Mouse (Mus musculus) liver, embryonic 16.5 days (tissue): ENCODE results near the gene Amfr. TPM values are rescaled to one million over a fixed set of nuclear protein-coding genes. Genes with fewer than 3 reads are reported as not detected.

ENCODE experiments used
- ATAC-seq: fragments of 200-750 bp; cut with Nextera tagmentation; 2 replicates; pipeline ENCODE4 v1.8.0; 2017; ENCODE audit warnings: low read depth, mild to moderate bottlenecking, moderate number of reproducible peaks, moderate library complexity
- H3K27ac ChIP-seq: fragments of 300-500 bp; sonication (generic); 2 replicates; pipeline ENCODE4 v1.5.1; 2014; ENCODE audit warnings: mild to moderate bottlenecking, low read length
- H3K27me3 ChIP-seq: fragments of 300-500 bp; sonication (generic); 2 replicates; pipeline ENCODE4 v1.6.1; 2014; ENCODE audit warnings: low read depth, low read length, mixed read lengths; ENCODE audit not compliant: control insufficient read depth, insufficient read depth
- H3K36me3 ChIP-seq: fragments of 300-500 bp; sonication (generic); 2 replicates; pipeline ENCODE4 v1.6.1; 2014; ENCODE audit warnings: mild to moderate bottlenecking; ENCODE audit not compliant: control insufficient read depth, insufficient read depth
- H3K4me1 ChIP-seq: fragments of 300-500 bp; sonication (generic); 2 replicates; pipeline ENCODE4 v1.6.1; 2014; ENCODE audit warnings: low read depth, low read length, mixed read lengths; ENCODE audit not compliant: control insufficient read depth
- H3K4me2 ChIP-seq: fragments of 300-500 bp; sonication (generic); 2 replicates; pipeline ENCODE4 v1.6.1; 2014; ENCODE audit warnings: low read depth, low read length, mixed read lengths
- H3K4me3 ChIP-seq: fragments of 300-500 bp; sonication (generic); 2 replicates; pipeline ENCODE4 v1.5.1; 2014; ENCODE audit warnings: low read depth, mild to moderate bottlenecking, low read length
- H3K9ac ChIP-seq: fragments of 300-500 bp; sonication (generic); 2 replicates; pipeline ENCODE4 v1.6.1; 2014; ENCODE audit warnings: low read depth, low read length
- H3K9me3 ChIP-seq: fragments of 300-500 bp; sonication (generic); replicated peaks from 2 replicates; pipeline ENCODE4 v1.6.1; 2016; ENCODE audit warnings: low read length; ENCODE audit not compliant: control insufficient read depth
- WGBS: fragments of 180-500 bp; shearing (Covaris S2); extraction: QIAGEN DNeasy Blood & Tissue Kit; methylation state at CpG from one replicate; pipeline ENCODE4 v1.1.7; 2014; ENCODE audit not compliant: insufficient replicate concordance; 5-methylcytosine and 5-hydroxymethylcytosine counted together
- polyA plus RNA-seq: library from polyadenylated mRNA; unstranded; fragments of >200 nt; fragmentation: Nextera tagmentation; extraction: Ambion mirVana; gene quantifications from 2 replicates; pipeline ENCODE4 v1.2.1, GENCODE M21; 2015

The Amfr gene
- polyA plus RNA-seq, 1 experiment from 2014 or later = 38.6 TPM

- Histone ChIP-seq H3K9ac (no peak overlapping the region), H3K36me3 (peaks cover 24% of the 10 kb centered on the region), H3K27ac (no peak overlapping the region), H3K4me1 (peaks cover 32% of the 10 kb centered on the region), H3K4me2 (no peak overlapping the region), H3K27me3 (no peaks in the 10 kb centered on the region), H3K9me3 (no peaks in the 10 kb centered on the region), H3K4me3 (no peak overlapping the region)
- 86% methylated on average over 3 of the region's 3 CpGs for WGBS
- no peak for ATAC-seq
Observed at GRCm38 (mm10) chr8:94033601-94034000, 21.0 kb upstream of the Amfr start.

GRCm38 (mm10) chr8:94029701-94030100, 17.1 kb upstream of the Amfr start:
- 93% methylated on average over 9 of the region's 9 CpGs for WGBS
- Histone ChIP-seq H3K27ac (no peak overlapping the region), H3K9ac (no peak overlapping the region), H3K36me3 (peaks cover 53% of the 10 kb centered on the region), H3K4me3 (no peak overlapping the region), H3K4me1 (peaks cover 22% of the 10 kb centered on the region), H3K9me3 (no peaks in the 10 kb centered on the region), H3K4me2 (no peak overlapping the region), H3K27me3 (no peaks in the 10 kb centered on the region)
- no peak for ATAC-seq

GRCm38 (mm10) chr8:94023916-94024315, 11.3 kb upstream of the Amfr start:
- Histone ChIP-seq H3K27me3 (no peaks in the 10 kb centered on the region), H3K9ac (no peak overlapping the region), H3K27ac (no peak overlapping the region), H3K9me3 (no peaks in the 10 kb centered on the region), H3K4me3 (no peak overlapping the region), H3K4me2 (no peak overlapping the region), H3K36me3 (peaks cover 64% of the 10 kb centered on the region), H3K4me1 (no peaks in the 10 kb centered on the region)
- 93% methylated on average over 6 of the region's 6 CpGs for WGBS
- ATAC-seq = no peak

- peaks cover 35% of the 10 kb centered on the region for H3K4me1 ChIP-seq
- H3K4me3 ChIP-seq = peak overlapping the region; percentile 99
- WGBS = 9% methylated on average over 7 of the region's 7 CpGs
- no peaks in the 10 kb centered on the region for H3K36me3 ChIP-seq
- H3K9me3 ChIP-seq = no peaks in the 10 kb centered on the region
- peak; percentile 2; the same call in 1 of the 2 replicates for ATAC-seq
- H3K27me3 ChIP-seq = no peaks in the 10 kb centered on the region
- peak overlapping the region; percentile 98 for H3K27ac ChIP-seq
- peak overlapping the region; percentile 99 for H3K9ac ChIP-seq
- H3K4me2 ChIP-seq = peak overlapping the region; percentile 100
Observed at GRCm38 (mm10) chr8:94013026-94013612, 477 bp upstream of the Amfr start.

- Histone ChIP-seq H3K4me1 (peaks cover 37% of the 10 kb centered on the region), H3K4me2 (peak overlapping the region; percentile 100), H3K9me3 (no peaks in the 10 kb centered on the region), H3K27ac (peak overlapping the region; percentile 98), H3K36me3 (peaks cover 2% of the 10 kb centered on the region; the same call in 1 of the 2 replicates), H3K9ac (peak overlapping the region; percentile 99), H3K27me3 (no peaks in the 10 kb centered on the region), H3K4me3 (peak overlapping the region; percentile 99)
- ATAC-seq = peak; percentile 19; the same call in 1 of the 2 replicates
- under 1% methylated on average over 48 of the region's 48 CpGs for WGBS
Observed at GRCm38 (mm10) chr8:94011076-94012012, 1.3 kb downstream of the Amfr start.

GRCm38 (mm10) chr8:94010101-94010705, 2.4 kb downstream of the Amfr start:
- H3K4me2 ChIP-seq = peak overlapping the region; percentile 57

GRCm38 (mm10) chr8:94009243-94009845, 3.3 kb downstream of the Amfr start:
- Histone ChIP-seq H3K4me3 (peak overlapping the region; percentile 40; the same call in 1 of the 2 replicates), H3K36me3 (peaks cover 2% of the 10 kb centered on the region), H3K27ac (peak overlapping the region; percentile 19), H3K9me3 (no peaks in the 10 kb centered on the region), H3K4me2 (peak overlapping the region; percentile 57), H3K9ac (0 out of 2 replicates have a peak overlapping the region, but pooled peaks have one; percentile 2), H3K4me1 (peaks cover 35% of the 10 kb centered on the region), H3K27me3 (no peaks in the 10 kb centered on the region)
- 43% methylated on average over 15 of the region's 15 CpGs for WGBS
- no peak for ATAC-seq

More at GRCm38 (mm10) chr8:94010101-94010705, 2.4 kb downstream of the Amfr start:
- peaks cover 2% of the 10 kb centered on the region; the same call in 1 of the 2 replicates for H3K36me3 ChIP-seq
- WGBS = 45% methylated on average over 2 of the region's 2 CpGs
- ATAC-seq = no peak
- H3K27ac ChIP-seq = peak overlapping the region; percentile 58
- H3K4me3 ChIP-seq = peak overlapping the region; percentile 40
- H3K9ac ChIP-seq = peak overlapping the region; percentile 40
- H3K9me3 ChIP-seq = no peaks in the 10 kb centered on the region
- peaks cover 37% of the 10 kb centered on the region for H3K4me1 ChIP-seq
- no peaks in the 10 kb centered on the region for H3K27me3 ChIP-seq

GRCm38 (mm10) chr8:94004139-94004538, 8.5 kb downstream of the Amfr start:
- Histone ChIP-seq H3K4me1 (peaks cover 9% of the 10 kb centered on the region), H3K27me3 (no peaks in the 10 kb centered on the region), H3K27ac (no peak overlapping the region), H3K4me3 (no peak overlapping the region), H3K36me3 (peaks cover 35% of the 10 kb centered on the region), H3K9me3 (no peaks in the 10 kb centered on the region), H3K9ac (no peak overlapping the region), H3K4me2 (no peak overlapping the region)
- 88% methylated on average over 9 of the region's 9 CpGs for WGBS
- no peak for ATAC-seq
